Comparison of ENCODE assay signal across 8 mouse cellular contexts in the genomic region with DNA sequence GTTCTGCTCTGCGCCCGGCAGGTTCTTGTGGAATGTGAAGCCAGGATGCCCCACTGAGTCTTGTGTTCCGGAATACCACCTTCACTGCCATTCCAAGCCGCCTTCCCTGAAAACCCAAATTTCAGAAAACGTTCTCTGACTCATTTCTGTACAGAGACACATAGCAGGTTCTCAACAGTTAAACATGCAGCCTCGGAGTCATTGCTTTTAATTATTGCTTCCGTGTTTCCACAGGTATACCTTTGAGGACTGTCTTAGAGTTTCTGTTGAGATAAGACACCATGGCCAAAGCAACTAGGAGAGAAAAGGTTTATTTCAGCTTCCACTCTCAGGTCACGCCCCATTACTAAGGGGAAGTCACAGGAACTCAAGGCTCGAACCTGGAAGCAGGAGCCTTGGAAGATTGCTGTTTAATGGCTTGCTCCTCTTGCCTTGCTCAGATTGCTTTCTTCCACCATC. TPM values are rescaled to one million over a fixed set of nuclear protein-coding genes. Genes with fewer than 3 reads are reported as not detected.
DNase-seq lines count a peak whose midpoint lies in the region; ATAC-seq and TF ChIP-seq lines count a peak whose summit lies in the region.

No protein-coding gene starts in this region.

- H3K4me2 ChIP-seq in intestine, embryonic 16.5 days (ENCODE audit: low read depth, low read length): peak overlapping the region; percentile 63
- H3K4me2 ChIP-seq in neural tube, embryonic 12.5 days (replicated peaks): peak overlapping the region; percentile 82

- no peak for TF ChIP-seq POLR2A in cortical plate, adult 2 months (IDR thresholded peaks at IDR 0.05; ENCODE audit: extremely low read depth, insufficient read depth, low read length)

- no peaks in the 10 kb centered on the region for H3K36me3 ChIP-seq in intestine, embryonic 16.5 days (ENCODE audit: control insufficient read depth, insufficient read depth, low read length)
- H3K36me3 ChIP-seq in neural tube, embryonic 12.5 days: no peaks in the 10 kb centered on the region

- H3K9me3 ChIP-seq in intestine, embryonic 16.5 days (ENCODE audit: control insufficient read depth, low read length): no peaks in the 10 kb centered on the region
- no peaks in the 10 kb centered on the region for H3K9me3 ChIP-seq in neural tube, embryonic 12.5 days

- peak overlapping the region; percentile 93 for H3K27ac ChIP-seq in layer of hippocampus, adult 2 months
- peak overlapping the region; percentile 51 for H3K27ac ChIP-seq in cortical plate, adult 2 months (ENCODE audit: insufficient read depth, low read length)
- H3K27ac ChIP-seq in intestine, embryonic 16.5 days (ENCODE audit: low read length): peak overlapping the region; percentile 69
- H3K27ac ChIP-seq in neural tube, embryonic 12.5 days: no peak overlapping the region

- TF ChIP-seq CTCF in layer of hippocampus, adult 2 months (conservative IDR thresholded peaks at IDR 0.05): no peak; the same call in 1 of the 2 replicates
- TF ChIP-seq CTCF in cortical plate, adult 2 months (IDR thresholded peaks at IDR 0.05; ENCODE audit: extremely low read depth, insufficient read depth, low read length): no peak

- no peaks in the 10 kb centered on the region for H3K27me3 ChIP-seq in intestine, embryonic 16.5 days (replicated peaks; ENCODE audit: control insufficient read depth, insufficient read depth, low read length)
- no peaks in the 10 kb centered on the region for H3K27me3 ChIP-seq in neural tube, embryonic 12.5 days (replicated peaks)

- peak overlapping the region; percentile 92 for H3K9ac ChIP-seq in intestine, embryonic 16.5 days (ENCODE audit: low read depth, low read length)
- peak overlapping the region; percentile 71 for H3K9ac ChIP-seq in neural tube, embryonic 12.5 days

- H3K4me1 ChIP-seq in cortical plate, adult 2 months (ENCODE audit: control insufficient read depth, insufficient read depth, low read length): peaks cover 1% of the 10 kb centered on the region; the same call in 1 of the 2 replicates
- H3K4me1 ChIP-seq in intestine, embryonic 16.5 days (ENCODE audit: control insufficient read depth, insufficient read depth, low read length): peaks cover 4% of the 10 kb centered on the region; the same call in 1 of the 2 replicates
- H3K4me1 ChIP-seq in neural tube, embryonic 12.5 days: peaks cover 8% of the 10 kb centered on the region

- peak; percentile 52 for ATAC-seq in intestine, embryonic 16.5 days
- ATAC-seq in neural tube, embryonic 12.5 days (ENCODE audit: low FRiP score, low read depth): no peak

- WGBS in intestine, embryonic 16.5 days: 13% methylated on average over 9 of the region's 9 CpGs
- 23% methylated on average over 9 of the region's 9 CpGs for WGBS in neural tube, embryonic 12.5 days

- no peak for DNase-seq in layer of hippocampus, adult 2 months (ENCODE audit: low spot score in 2 of 2)
- DNase-seq in layer of hippocampus, postnatal 14 days (ENCODE audit: low spot score in 2 of 2): no peak
- DNase-seq in spleen, postnatal 36 days (ENCODE audit: low spot score in 2 of 2): no peak
- no peak for DNase-seq in left cerebral cortex, adult 11 months (ENCODE audit: low spot score)
- no peak for DNase-seq in gastrocnemius, adult 8-10 months (ENCODE audit: low spot score in 2 of 2)

- H3K4me3 ChIP-seq in layer of hippocampus, adult 2 months: peak overlapping the region; percentile 74
- peak overlapping the region; percentile 82 for H3K4me3 ChIP-seq in cortical plate, adult 2 months (ENCODE audit: insufficient read depth, low read length)
- H3K4me3 ChIP-seq in intestine, embryonic 16.5 days (ENCODE audit: low read length): peak overlapping the region; percentile 86
- peak overlapping the region; percentile 73 for H3K4me3 ChIP-seq in neural tube, embryonic 12.5 days

RNA-seq across cellular contexts. Expression of a gene that starts 0.5 kb away (rescaled TPM):
- 10 to 100 TPM; 33.5 to 44.7 TPM for total RNA-seq in layer of hippocampus, adult 2 months (2021)
- total RNA-seq in layer of hippocampus, postnatal 14 days (2021): 10 to 100 TPM; 37.9 to 41.3 TPM
- polyA plus RNA-seq in cortical plate, adult 2 months (2012; rRNA removed): 24.4 and 24.7 TPM in 2 replicates
- 36.7 and 39.9 TPM in 2 replicates for polyA plus RNA-seq in intestine, embryonic 16.5 days (2015; fragmentation: Nextera tagmentation; extraction: Ambion mirVana)
- polyA plus RNA-seq in neural tube, embryonic 12.5 days (2016; fragmentation: Nextera tagmentation; extraction: Ambion mirVana): 43.7 and 45.9 TPM in 2 replicates
- 10 to 100 TPM; 73.6 to 84.9 (median 79.9) TPM for total RNA-seq in gastrocnemius, adult 8-10 months (2022)

RNA-seq across cellular contexts. Expression of a gene that starts 34.5 kb away (rescaled TPM):
- total RNA-seq in layer of hippocampus, adult 2 months (2021): not detected
- total RNA-seq in layer of hippocampus, postnatal 14 days (2021): not detected
- not detected in 2 replicates for polyA plus RNA-seq in cortical plate, adult 2 months (2012; rRNA removed)
- polyA plus RNA-seq in intestine, embryonic 16.5 days (2015; fragmentation: Nextera tagmentation; extraction: Ambion mirVana): 0.24 and 0.65 TPM in 2 replicates
- 0.58 and 0.60 TPM in 2 replicates for polyA plus RNA-seq in neural tube, embryonic 12.5 days (2016; fragmentation: Nextera tagmentation; extraction: Ambion mirVana)
- total RNA-seq in gastrocnemius, adult 8-10 months (2022): not detected
